Mouse (Mus musculus): ENCODE data around the gene Otud1.

DNA sequence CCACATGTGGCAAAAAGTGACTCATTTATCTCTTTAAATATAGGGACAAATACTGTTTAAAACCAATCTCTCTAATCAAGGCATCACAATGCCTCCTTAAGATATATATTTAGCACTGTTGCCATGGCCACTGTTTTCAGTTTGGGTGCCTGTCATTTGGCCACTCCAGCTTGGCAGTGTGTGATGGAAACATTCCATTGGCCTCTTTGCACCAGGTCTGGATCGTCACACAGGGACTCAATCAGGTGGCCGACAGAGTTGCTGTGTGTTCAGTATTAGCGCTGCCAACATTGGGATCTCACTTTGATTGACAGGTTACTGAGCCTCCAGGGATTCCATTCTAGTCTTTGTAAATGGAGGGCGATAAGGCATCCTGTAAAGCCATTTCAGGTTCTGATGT is 46.1 kb downstream of the Otud1 start:
- TF ChIP-seq GATA1 (IDR thresholded peaks at IDR 0.05; ENCODE audit: low read length) (no peak), TAL1 (IDR thresholded peaks at IDR 0.05; ENCODE audit: low read length) (no peak)
